Mouse (Mus musculus) retina, adult 2 months (tissue): Measurements from ENCODE around the gene Lrrc10b.

ENCODE experiments used
- DNase-seq: peaks from one replicate; pipeline ENCODE4 v3.0.0-alpha.2; 2012; ENCODE audit warnings: low read depth, low spot score

The Lrrc10b gene

DNA sequence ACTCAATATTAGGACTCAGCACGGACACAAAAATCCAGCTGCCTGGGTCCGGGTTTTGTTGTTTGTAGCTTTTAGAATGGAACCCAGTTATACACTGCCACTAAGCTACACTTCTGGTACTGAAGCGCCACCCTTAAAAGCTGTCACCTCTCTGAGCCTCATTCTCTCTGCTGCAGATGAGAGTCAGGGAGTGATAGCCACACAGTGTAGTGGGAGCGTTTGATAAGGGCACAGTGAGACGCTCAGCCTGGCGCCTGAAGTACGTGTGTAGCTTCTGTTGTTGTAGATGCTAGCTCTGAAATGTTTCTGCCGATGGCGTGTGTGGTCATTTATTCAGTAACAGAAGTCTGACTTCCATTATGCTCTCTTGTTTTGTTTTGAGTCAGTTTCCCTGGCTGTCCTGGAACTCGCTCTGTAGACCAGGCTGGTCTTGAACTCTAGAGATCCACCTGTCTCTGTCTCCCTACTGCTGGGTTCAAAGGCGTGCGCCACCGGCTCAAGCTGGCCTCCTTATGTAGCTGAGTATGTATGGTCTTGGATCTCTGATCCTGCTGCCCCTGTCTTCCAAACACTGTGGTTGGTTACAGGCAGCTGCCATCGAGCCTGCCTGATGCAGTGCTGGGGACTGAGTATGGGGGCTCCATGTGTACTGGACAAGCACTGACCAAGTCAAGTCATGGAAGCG is 12.4 kb downstream of the Lrrc10b start:
- DNase-seq = no peak

DNA sequence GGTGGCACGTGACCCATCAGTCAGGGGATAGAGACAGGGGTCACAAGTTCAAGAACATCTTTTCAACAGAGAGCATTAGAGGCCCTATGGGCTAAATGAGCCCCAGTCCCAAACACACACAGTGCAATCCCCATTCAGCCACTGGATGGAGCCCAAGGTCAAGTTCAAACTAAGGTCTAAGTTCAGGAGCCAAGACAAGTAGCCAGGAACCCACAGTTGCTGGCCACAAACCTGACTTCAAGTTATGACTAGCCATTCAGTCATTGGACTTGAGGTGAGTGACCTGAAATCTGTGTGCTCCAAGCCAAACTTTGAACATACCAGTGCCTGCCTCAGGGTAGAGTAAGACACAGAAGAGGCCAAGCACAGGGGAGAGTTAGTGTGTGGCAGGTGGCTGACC is 19.8 kb downstream of the Lrrc10b start:
- no peak for DNase-seq

DNA sequence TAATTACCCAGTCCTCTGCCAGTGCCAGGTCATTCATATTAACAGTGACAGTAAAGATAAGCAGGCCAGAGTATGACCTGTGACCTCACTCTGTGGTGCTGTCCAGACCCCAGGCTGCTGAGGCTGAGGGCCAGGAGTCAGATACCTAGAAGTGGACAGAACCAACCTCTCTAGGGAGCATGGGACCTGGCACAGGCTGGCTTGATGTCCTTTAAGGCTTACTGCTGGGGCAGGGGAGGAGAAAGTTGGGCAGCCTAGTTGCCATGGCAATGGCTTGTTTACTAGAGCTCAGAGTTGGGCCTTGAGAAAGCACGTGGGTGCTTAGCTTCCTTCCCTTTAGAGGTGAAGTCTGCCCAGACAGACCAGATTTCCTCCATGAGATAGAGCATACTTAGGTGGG is 20.5 kb downstream of the Lrrc10b start:
- DNase-seq = no peak

DNA sequence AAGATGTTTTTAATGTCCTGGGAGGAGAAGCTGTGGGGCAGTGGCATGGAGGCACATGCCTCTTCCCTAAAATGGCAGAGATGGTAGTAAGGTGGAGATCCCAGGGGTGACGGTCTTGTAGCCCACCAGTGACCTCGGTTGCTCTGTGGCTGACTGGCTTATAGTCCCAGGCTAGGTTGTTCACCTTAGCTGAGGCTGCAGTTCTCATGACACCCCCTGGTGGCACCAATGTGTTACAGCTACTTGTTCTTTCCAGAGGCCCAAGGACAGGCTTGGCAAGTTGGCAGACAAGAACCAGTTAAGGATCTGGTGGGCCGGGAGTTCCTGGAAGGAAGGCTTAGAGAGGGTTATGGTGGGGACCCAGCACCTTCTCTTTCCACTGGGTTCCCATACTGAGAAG is 21.4 kb downstream of the Lrrc10b start:
- DNase-seq = peak; percentile 43

DNA sequence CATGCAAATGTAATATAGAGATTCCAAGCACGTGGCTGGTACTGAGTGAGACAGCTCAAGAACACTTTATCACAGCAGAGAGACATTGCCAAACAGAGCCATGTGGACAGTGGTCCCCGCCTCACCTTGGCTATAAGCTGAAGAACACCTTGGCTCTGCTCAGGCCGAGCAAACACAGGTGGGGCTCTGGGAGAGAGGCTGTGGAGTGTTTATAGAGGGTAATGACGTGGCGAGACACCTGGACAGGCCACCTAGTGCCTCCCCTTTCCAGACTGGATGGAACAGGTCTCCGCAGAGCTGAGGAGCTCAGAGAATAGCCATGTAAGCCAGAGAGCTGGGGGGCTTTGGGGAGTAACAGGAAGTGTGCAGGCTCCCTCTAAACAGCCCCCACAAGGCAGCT is 22.3 kb downstream of the Lrrc10b start:
- no peak for DNase-seq

DNA sequence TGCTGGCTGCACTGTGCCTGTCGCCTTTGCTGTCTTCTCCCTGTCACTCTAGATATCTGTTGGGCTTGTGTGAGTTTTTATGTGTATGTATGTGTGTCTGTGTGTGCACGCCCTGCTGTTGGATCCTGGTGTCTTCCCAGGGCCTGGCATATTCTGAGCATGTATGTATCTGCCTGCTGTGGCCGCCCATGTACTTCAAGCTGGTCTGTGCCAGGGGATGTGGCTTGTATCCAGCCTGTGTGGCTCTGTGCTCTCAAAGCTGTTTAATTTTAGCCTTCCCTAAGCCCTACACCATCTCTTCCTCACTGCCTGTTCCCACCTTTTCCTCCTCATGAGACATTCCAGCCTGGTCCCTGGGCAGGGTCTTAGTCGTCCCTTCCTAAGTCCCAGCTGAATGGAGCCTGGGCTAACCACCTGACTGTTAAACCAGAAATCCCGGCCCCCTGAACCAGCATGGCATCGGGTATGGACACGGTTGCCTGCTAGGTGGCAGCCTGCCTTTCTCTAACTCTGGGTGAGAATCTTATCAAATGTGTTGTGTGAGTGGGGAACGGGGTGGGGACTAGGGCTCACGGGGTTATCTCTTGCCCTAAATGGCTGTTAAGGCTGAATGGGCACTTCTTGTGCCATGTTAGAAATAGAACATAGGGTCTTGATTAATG is 23.3 kb downstream of the Lrrc10b start:
- no peak for DNase-seq

DNA sequence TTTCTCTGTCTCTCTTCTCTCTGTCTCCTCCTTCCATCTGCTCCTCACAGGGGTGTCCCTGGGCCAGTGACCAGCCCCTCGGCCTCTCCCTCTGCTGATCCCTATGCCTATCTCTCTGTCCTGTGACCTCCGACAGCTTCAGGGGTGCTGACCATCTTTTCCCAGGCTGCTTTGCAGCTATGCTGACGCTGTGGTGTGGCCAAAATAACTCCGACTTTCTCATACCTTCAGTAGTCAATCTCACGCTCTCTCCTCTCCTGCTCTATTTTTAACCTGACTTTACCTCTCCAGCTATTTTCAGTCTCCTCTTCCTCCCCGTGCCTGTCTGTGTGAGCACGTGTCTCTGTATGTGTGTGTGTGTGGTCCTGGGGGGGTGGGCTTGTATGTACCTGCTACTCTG is 24.0 kb downstream of the Lrrc10b start:
- DNase-seq = no peak

DNA sequence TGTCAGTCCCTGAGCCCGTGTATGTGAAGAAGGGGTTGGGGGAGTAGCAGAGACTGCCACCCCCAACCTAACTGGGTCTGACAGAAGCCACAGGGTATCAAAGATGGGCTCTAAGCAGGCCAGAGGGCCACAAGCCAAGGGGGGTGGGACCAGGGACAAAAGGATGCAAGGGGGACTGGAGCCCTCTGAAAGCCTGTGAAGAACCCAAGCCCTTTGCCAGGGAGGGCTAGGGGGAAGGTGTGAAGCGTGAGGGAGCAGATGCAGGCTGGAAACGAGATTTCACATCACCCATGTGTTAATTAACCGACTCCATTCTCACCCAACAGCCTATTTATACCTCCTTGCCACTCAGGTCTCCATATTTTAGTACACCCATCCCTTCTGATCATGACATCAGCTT is 25.4 kb downstream of the Lrrc10b start:
- no peak for DNase-seq

DNA sequence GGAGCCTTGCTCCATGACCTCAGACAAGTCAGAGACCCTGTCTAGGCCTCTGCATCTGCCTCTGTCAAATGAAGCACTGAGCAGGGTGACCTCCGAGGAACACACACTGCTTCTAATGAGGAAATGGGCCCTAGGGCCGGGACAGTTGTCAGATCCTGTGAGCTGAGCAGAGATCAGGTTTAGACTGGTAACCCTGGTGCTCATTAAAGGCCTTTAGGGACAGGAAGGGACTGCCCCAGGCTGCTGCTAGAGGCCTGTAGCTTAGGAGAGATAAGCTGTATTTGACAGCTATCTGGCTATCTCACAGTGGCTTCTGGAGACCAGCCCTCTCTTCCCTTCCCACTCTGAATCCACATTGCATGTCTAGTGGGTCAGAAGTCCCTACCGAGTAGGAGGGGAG is 25.9 kb downstream of the Lrrc10b start:
- no peak for DNase-seq

DNA sequence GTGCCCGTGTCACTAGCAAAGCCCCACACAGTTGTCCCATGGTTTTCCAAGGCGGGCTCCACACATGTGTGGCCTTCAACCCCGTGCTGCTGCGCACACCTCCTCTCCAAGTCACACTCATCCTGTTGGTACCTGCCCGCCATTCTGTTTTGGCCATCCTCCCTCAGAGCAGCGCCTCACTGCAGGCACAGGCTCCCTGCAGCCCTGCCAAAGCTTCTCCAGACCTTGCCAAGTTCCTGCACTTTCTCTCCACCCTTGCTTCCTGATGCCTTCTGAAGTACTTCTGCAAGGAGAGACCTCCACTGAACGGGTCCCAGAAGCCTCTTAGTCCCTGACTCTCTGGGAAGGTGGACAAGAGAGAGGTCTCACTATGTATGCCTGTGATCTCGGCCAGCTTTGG is 27.9 kb downstream of the Lrrc10b start:
- DNase-seq = no peak

DNA sequence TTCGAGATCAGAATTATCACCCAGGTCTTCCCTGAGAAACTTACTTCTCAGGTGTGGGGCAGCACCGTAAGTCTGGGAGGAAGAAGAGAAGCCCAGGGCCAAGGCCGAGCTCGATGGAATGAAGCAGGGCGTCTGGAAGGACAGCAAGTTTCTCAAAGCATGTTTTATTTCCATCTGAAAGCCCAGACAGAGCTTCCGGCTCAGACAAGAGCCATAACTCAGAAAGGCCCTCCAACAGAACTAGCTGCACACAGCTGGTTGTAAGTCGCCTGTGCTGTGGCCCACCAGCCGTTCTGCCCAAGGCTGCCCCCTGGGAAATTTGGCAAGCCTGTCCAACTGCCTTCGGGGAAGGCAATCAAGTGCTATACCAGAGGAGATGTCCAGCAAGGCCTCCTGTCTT is 29.8 kb downstream of the Lrrc10b start:
- no peak for DNase-seq

DNA sequence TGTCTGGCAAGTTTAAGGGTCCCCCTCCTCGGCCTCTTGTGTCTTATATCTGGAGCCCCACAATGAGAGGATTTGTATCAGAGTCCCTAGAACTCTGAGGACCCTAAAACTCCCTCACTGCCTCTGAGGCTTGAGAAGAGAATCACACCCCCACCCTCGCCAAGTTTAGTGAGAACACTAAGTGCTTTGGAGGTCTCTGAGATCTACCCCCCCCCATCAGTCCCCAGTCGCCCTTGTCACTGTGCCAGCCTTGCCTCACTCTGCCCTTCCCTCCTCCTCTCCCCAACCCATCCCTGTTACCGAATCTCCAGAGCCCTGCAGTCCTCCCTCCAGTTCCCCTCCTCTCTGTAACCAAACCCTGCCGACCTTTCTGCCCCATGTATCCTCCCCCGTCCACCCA is 30.5 kb downstream of the Lrrc10b start:
- no peak for DNase-seq

DNA sequence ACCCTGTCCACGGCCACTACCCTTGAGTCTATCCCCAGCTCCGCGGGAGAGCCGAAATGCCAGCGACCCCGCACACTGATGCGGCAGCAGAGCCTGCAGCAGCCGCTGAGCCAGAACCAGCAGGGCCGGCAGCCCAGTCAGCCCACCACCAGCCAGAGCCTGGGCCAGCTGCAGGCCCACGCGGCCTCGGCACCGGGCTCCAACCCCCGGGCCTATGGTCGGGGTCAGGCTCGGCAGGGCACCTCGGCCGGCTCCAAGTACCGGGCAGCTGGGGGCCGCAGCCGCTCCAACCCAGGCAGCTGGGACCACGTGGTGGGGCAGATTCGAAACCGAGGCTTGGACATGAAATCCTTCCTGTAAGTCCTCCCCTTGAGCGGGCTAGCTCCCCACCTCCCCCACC is 31.0 kb downstream of the Lrrc10b start:
- no peak for DNase-seq

DNA sequence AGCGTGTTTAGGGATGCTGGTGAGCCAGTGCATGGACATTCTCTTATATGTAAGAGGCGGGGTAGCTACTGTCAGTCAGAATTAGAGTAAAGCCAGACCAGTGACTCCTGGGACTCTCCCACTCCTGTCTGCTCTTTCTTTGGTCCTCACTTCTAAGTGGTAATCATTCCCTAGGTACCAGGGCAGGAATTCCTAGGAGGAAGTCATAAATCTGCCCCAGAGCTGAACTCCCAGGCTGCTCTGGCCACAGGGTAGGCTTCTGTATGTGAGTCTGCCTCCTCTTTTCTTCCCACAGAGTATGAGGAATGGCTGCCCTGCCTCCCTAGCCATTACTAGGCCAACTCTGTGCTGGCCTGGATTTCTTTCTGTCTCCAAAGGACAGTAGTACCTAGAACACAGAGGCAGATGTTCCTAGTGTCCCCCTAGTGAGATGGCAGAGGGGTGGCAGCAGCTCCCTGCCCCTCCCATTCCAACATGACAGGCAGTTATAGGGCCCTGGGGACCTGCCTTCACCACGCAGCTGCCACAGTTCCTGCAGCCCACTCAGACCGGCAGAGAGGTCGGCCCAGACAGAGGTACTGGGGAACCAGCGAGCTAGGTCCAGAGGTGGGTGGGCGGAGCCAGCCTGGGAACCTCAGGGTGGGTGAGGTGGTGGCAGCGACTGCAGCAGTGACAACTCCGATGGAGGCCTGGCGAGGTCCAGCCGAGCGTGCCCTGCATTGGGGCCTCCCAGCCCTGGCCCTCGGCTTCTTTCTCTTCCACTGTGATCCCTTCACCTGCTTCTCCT is 31.6 kb downstream of the Lrrc10b start:
- DNase-seq = no peak

DNA sequence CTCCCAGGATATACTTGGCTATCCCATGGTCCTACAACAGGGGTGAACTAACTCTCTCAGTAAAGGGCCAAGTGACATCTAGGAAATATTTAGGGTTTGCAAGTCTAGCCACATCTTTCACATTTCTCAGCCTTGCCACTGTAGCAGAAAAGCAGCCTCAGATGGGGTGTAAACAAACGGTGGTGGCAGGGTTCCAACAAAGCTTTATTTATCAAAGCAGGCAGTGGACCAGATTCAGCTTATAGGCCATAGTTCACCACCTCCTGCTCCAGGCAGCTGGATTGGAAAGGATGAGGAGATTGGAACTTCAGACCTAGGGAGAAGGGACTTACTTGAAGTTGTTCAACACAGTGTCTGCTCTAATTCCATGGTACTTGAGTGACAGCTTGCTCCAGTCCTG is 32.5 kb downstream of the Lrrc10b start:
- no peak for DNase-seq

DNA sequence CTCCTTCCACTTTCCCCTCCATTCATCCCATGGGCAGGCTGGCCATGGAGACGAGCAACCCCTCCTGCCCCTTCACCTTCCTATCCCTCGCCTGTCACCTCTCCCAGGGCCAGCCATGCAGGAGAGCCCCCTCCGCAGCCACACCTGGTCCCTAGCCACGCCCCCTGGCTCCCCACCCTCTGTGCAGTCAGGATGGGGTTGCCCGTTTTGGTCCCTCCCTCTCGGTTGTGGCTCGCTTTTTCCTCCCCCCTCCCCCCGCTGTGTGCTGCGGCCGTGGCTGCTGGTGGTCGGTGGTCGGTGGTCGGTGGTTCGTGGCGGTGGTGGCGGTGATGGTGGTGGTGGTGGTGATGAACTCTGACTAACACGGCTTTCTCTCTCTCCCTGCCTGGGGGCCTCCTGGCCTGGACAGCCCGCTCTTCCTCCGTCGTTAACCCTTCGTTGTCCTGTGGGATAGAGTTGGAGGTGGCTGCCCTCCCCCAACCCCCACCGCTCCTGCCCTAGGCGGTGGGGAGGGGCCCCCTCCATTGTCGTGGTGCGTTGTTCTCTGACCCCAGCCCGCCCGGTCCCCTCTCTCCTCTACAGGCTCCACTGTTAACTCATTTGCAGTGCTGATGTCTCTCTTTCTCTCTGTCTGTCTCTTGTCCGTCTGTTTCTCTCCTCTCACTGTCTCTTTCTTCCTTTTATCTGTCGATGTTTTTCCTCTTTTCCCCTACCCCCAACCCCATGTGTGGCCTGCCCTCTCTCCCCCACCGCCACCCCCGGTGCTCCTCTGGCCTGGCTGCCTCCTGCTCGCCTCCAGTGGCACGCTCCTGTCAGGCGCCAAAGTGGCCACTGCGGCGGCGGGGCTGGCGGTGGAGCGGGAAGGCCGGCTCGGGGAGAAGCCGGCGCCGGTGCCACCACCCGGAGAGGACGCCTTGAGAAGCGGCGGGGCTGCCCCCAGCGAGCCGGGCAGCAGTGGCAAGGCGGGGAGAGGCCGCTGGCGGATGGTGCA is 35.0 kb downstream of the Lrrc10b start:
- DNase-seq = no peak

DNA sequence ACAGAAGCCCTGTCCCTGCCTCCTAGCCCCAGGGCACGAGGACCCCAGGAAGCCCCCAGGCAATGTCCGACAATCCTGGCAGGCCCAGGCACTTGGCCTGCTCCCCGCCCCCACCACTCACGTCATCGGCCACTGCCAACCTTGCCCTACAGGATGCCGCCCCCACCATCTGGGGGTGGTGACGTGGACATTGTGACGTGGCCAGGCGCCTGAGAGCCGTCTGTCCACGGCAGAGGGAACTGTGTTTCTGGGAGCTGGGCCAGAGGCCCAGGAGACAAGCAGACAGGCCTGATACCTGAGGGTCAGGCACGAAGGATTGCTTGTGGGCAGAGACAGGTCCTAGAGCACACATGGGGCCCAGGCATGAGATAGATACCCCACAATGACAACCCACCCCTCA is 39.8 kb downstream of the Lrrc10b start:
- no peak for DNase-seq

DNA sequence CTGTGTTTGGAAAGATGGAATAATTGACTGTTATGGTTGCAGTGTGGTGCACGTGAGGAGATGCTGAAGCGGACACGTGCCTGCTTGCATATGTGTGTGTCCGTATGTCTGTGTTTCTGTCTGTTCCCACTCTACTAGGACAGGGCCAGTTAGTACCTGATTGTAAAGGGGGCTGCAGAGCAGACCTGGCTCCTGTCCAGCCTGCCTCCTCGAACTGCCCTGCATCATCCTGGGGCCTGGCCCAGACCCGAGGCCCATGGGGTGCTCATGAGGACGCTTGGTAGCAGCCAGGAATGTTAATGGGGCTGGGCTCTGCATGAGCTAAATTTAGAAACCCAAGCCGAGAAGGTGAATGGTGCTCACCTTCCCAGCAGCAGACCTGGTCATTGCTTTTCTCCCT is 40.4 kb downstream of the Lrrc10b start:
- no peak for DNase-seq

DNA sequence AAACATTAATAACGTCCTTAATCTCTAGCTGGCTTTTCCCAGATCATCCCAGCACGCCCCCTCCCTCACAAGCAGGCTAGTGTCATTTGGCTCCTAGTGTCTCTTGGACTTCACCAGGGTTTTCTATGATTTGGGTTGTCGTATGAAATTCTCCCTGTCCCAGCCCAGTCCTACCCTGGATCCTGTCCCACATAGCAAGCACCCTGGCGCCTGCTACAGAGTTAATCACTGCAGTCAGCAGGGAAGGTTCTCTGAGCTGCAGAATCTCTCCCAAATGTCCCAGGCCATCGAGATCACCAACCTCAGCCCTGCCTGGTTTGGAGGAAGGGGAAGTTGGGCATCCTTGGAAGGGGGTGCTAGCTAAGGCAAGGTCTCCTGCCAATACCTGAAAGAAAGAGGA is 41.8 kb downstream of the Lrrc10b start:
- no peak for DNase-seq

DNA sequence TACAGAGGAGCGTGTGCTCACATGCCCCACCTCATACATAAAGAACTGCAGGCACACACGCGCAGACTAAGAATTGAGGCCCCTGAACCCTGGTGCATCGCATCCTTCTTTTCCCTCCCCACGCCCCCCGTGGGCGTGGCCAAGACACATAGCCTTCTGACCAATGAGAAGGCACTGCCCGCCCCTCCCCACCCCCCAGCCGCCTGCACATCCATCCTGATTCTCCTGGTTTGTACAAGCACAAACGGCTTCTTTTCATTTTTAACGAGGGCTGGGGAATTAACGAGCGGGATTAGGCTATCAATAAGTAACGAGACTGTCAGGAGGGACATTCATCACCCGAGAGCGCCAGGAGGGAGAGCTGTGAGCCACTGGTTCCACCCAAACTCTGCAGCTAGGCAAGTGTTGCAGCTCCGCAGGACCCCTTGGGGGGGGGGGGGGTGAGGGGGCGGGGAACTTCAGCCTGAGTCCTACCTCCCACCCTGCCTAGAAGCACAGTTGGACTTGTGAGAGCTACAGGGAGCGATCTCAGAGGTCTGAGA is 43.5 kb downstream of the Lrrc10b start:
- DNase-seq = no peak
